Mouse (Mus musculus): Measurements from ENCODE around the gene Gm10972.

DNA sequence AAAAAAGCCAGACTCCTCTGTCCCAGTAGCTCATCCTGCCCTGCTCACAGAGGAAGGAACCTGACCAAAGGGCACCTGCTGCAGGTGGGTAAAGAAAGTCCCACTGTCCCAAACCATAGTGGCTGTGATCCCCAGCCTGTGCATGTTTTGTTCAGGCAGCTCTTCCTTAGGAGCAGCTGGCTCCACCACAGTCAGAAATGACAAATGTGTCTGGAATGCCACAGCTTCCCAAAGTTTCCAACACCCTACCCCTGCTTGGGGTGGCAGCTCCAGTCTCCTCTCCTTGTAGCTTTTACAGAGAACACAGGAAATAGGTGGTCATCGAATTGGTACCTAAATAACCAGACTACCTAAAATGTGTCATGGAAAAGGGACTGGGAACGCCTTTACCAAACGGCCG, 18.6 kb upstream of the Gm10972 start:
- no peak for TF ChIP-seq CTCF (conservative IDR thresholded peaks at IDR 0.05; ENCODE audit: low read length)
- TF ChIP-seq POU5F1 (IDR thresholded peaks at IDR 0.05; ENCODE audit: borderline replicate concordance, low read length) = no peak

All from E14TG2a.4 (cell line).